Mouse (Mus musculus): ENCODE data around the gene Stx11.

Stx11 gene

GRCm38 (mm10) chr10:12964151-12965075 lies at the start of gene Stx11:
Gene Stx11 (minus strand): TSS chr10:12964298.
- DNase-seq (ENCODE audit: low spot score in 2 of 2) = peak; percentile 51 to 57

- DNase-seq (ENCODE audit: low spot score in 2 of 2) = no peak
Observed at GRCm38 (mm10) chr10:13008737-13009121, 44.6 kb upstream of the Stx11 start.

- peak; percentile 93 to 96 for DNase-seq (ENCODE audit: low spot score in 2 of 2)
Observed at GRCm38 (mm10) chr10:13007876-13008736, 44.0 kb upstream of the Stx11 start.

GRCm38 (mm10) chr10:13005043-13005442 lies 40.9 kb upstream of the Stx11 start, which contains the start of gene Sf3b5:
Gene Sf3b5 (plus strand): TSS chr10:13005343.
- DNase-seq (ENCODE audit: low spot score in 2 of 2) = no peak

GRCm38 (mm10) chr10:12996736-12997477 lies 32.8 kb upstream of the Stx11 start:
- DNase-seq (ENCODE audit: low spot score in 2 of 2) = peak; percentile 82 to 86

GRCm38 (mm10) chr10:12993411-12994039 lies 29.4 kb upstream of the Stx11 start:
- DNase-seq (ENCODE audit: low spot score in 2 of 2) = no peak

- DNase-seq (ENCODE audit: low spot score in 2 of 2) = no peak
Observed at GRCm38 (mm10) chr10:12991953-12992352, 27.9 kb upstream of the Stx11 start.

- DNase-seq (ENCODE audit: low spot score in 2 of 2) = no peak
Observed at GRCm38 (mm10) chr10:12986943-12987342, 22.8 kb upstream of the Stx11 start.

GRCm38 (mm10) chr10:12986485-12986884 lies 22.4 kb upstream of the Stx11 start:
- no peak for DNase-seq (ENCODE audit: low spot score in 2 of 2)

- no peak for DNase-seq (ENCODE audit: low spot score in 2 of 2)
Observed at GRCm38 (mm10) chr10:12985028-12985427, 20.9 kb upstream of the Stx11 start.

- no peak for DNase-seq (ENCODE audit: low spot score in 2 of 2)
Observed at GRCm38 (mm10) chr10:12983516-12983915, 19.4 kb upstream of the Stx11 start.

- no peak for DNase-seq (ENCODE audit: low spot score in 2 of 2)
Observed at GRCm38 (mm10) chr10:12981071-12981470, 17.0 kb upstream of the Stx11 start.

GRCm38 (mm10) chr10:12977787-12978212 lies 13.7 kb upstream of the Stx11 start:
- DNase-seq (ENCODE audit: low spot score in 2 of 2) = no peak

- no peak for DNase-seq (ENCODE audit: low spot score in 2 of 2)
Observed at GRCm38 (mm10) chr10:12976552-12976951, 12.5 kb upstream of the Stx11 start.

- DNase-seq (ENCODE audit: low spot score in 2 of 2) = no peak
Observed at GRCm38 (mm10) chr10:12975957-12976356, 11.9 kb upstream of the Stx11 start.

- DNase-seq (ENCODE audit: low spot score in 2 of 2) = no peak
Observed at GRCm38 (mm10) chr10:12975461-12975860, 11.4 kb upstream of the Stx11 start.

GRCm38 (mm10) chr10:12974572-12974971 lies 10.5 kb upstream of the Stx11 start:
- no peak for DNase-seq (ENCODE audit: low spot score in 2 of 2)

- DNase-seq (ENCODE audit: low spot score in 2 of 2) = no peak
Observed at GRCm38 (mm10) chr10:12965669-12966180, 1.6 kb upstream of the Stx11 start.

- DNase-seq (ENCODE audit: low spot score in 2 of 2) = peak; percentile 23 to 33
Observed at GRCm38 (mm10) chr10:12963362-12964147, 543 bp downstream of the Stx11 start.

- DNase-seq (ENCODE audit: low spot score in 2 of 2) = no peak
Observed at GRCm38 (mm10) chr10:12962238-12962637, 1.9 kb downstream of the Stx11 start.

All from urinary bladder, postnatal 36 days (tissue).